Mouse (Mus musculus) midbrain, embryonic 16.5 days (tissue): Measurements from ENCODE around the gene Rbm11. TPM values are rescaled to one million over a fixed set of nuclear protein-coding genes. Genes with fewer than 3 reads are reported as not detected.

ENCODE experiments used
- ATAC-seq: fragments of 200-750 bp; cut with Nextera tagmentation; 2 replicates; pipeline ENCODE4 v1.8.0; 2017; ENCODE audit warnings: moderate TSS enrichment
- H3K27ac ChIP-seq: fragments of 300-500 bp; sonication (generic); 2 replicates; pipeline ENCODE4 v1.5.1; 2014; ENCODE audit warnings: mild to moderate bottlenecking, low read length, mixed read lengths
- H3K27me3 ChIP-seq: fragments of 300-500 bp; sonication (generic); 2 replicates; pipeline ENCODE4 v1.6.1; 2014; ENCODE audit warnings: low read depth, low read length, mixed read lengths; ENCODE audit not compliant: control insufficient read depth, insufficient read depth
- H3K36me3 ChIP-seq: fragments of 300-500 bp; sonication (generic); 2 replicates; pipeline ENCODE4 v1.6.1; 2014; ENCODE audit warnings: mild to moderate bottlenecking, low read length, moderate library complexity, mixed read lengths; ENCODE audit not compliant: control insufficient read depth, insufficient read depth
- H3K4me1 ChIP-seq: fragments of 300-500 bp; sonication (generic); 2 replicates; pipeline ENCODE4 v1.6.1; 2014; ENCODE audit warnings: mild to moderate bottlenecking, low read length, mixed read lengths; ENCODE audit not compliant: control insufficient read depth, insufficient read depth
- H3K4me2 ChIP-seq: fragments of 300-500 bp; sonication (generic); 2 replicates; pipeline ENCODE4 v1.6.1; 2014; ENCODE audit warnings: mild to moderate bottlenecking, low read length, mixed read lengths
- H3K4me3 ChIP-seq: fragments of 300-500 bp; sonication (generic); 2 replicates; pipeline ENCODE4 v1.5.1; 2014; ENCODE audit warnings: low read depth, mild to moderate bottlenecking, low read length, moderate library complexity, mixed read lengths
- H3K9ac ChIP-seq: fragments of 300-500 bp; sonication (generic); 2 replicates; pipeline ENCODE4 v1.6.1; 2014; ENCODE audit warnings: low read depth, low read length, mixed read lengths
- H3K9me3 ChIP-seq: fragments of 300-500 bp; sonication (generic); replicated peaks from 2 replicates; pipeline ENCODE4 v1.6.1; 2014; ENCODE audit warnings: mild to moderate bottlenecking, low read length, mixed read lengths; ENCODE audit not compliant: control insufficient read depth, poor library complexity, severe bottlenecking
- WGBS: fragments of 180-500 bp; shearing (Covaris S2); extraction: QIAGEN DNeasy Blood & Tissue Kit; methylation state at CpG from one replicate; pipeline ENCODE4 v1.1.7; 2014; 5-methylcytosine and 5-hydroxymethylcytosine counted together
- polyA plus RNA-seq: library from polyadenylated mRNA; unstranded; fragments of >200 nt; fragmentation: Nextera tagmentation; extraction: Ambion mirVana; gene quantifications from 2 replicates; pipeline ENCODE4 v1.2.1, GENCODE M21; 2015

Gene Rbm11
- polyA plus RNA-seq, 1 experiment from 2014 or later, result 3.1 TPM

GRCm38 (mm10) chr16:75617651-75618349, 25.2 kb downstream of the Rbm11 start:
- Histone ChIP-seq H3K9me3 (no peaks in the 10 kb centered on the region), H3K27ac (no peak overlapping the region), H3K4me2 (no peak overlapping the region), H3K4me3 (no peak overlapping the region), H3K4me1 (no peaks in the 10 kb centered on the region), H3K36me3 (no peaks in the 10 kb centered on the region), H3K9ac (no peak overlapping the region), H3K27me3 (no peaks in the 10 kb centered on the region)
- ATAC-seq, result peak; percentile 71
- 73% methylated on average over 2 of the region's 2 CpGs for WGBS

DNA sequence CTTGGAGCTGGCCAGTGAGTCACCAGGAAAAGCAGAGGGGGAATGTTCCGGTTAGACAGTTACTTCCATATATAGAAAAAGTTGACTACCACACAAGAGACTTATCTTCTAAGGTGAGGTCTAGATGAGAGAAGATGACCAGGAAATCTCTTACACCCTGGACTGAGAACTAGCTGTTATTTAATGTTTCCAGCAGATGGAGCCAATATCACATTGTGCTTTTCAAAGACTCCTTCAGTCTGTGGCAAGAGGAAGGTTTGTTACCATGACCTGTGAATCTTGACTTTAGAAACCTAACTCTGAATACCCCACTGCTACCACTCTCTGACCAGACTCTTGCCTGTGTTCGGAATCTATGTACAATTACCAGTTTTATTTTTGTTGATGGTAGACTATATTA, 35.2 kb downstream of the Rbm11 start:
- no peaks in the 10 kb centered on the region for H3K36me3 ChIP-seq
- no peaks in the 10 kb centered on the region for H3K27me3 ChIP-seq
- H3K27ac ChIP-seq, result no peak overlapping the region
- no peak overlapping the region for H3K9ac ChIP-seq
- H3K4me2 ChIP-seq, result no peak overlapping the region
- H3K4me3 ChIP-seq, result no peak overlapping the region
- no peak for ATAC-seq
- no peaks in the 10 kb centered on the region for H3K9me3 ChIP-seq
- no peaks in the 10 kb centered on the region for H3K4me1 ChIP-seq
- 94% methylated on average over 2 of the region's 2 CpGs for WGBS

Other genes starting within 250 kb of the Rbm11 start
- gene Lipi, start 6.8 kb upstream of the Rbm11 start, polyA plus RNA-seq, result not detected in 2 replicates
- 45.5 and 47.4 TPM in 2 replicates for gene Hspa13, start 174.3 kb downstream of the Rbm11 start, polyA plus RNA-seq